Mouse (Mus musculus): ENCODE results near the gene Spata4.
"Not testable (repeated sequence)": the region's sequence is repeated elsewhere in the genome, so short reads cannot be mapped to it uniquely, and the experiment has no call there.

Spata4 gene

DNA sequence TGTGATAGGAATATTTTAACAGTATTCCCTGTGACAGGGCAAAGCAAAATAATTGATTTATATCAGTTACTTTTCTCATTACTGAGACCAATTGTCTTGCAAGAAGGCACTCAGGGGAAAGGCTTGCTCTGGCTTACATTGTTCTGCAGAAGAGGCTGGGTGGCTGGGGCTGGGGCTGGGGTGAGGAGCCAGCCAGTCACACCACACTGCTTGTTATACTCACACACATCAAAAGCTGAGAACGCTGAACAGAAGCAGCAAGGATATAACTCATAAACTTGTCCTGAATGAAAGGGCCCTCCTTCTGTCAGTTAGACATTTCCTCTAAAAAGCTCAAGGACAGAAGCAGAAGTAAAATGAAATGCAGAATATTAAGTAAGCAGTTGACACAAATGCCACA is 17.7 kb upstream of the Spata4 start:
- peaks cover 3% of the 10 kb centered on the region; the same call in 1 of the 2 replicates for H3K9me3 ChIP-seq (ENCODE audit: low read length)
- H3K4me3 ChIP-seq (replicated peaks; ENCODE audit: low read length): no peak overlapping the region
- no peaks in the 10 kb centered on the region for H3K27me3 ChIP-seq (ENCODE audit: insufficient read depth, low read length)
- no peaks in the 10 kb centered on the region for H3K4me1 ChIP-seq (replicated peaks; ENCODE audit: low read depth, low read length)
- no peaks in the 10 kb centered on the region for H3K36me3 ChIP-seq (ENCODE audit: insufficient read depth, low read length)
- TF ChIP-seq NANOG (IDR thresholded peaks at IDR 0.05; ENCODE audit: borderline replicate concordance, low read length) (no peak), CTCF (conservative IDR thresholded peaks at IDR 0.05; ENCODE audit: low read length) (no peak), POU5F1 (IDR thresholded peaks at IDR 0.05; ENCODE audit: borderline replicate concordance, low read length) (no peak)

DNA sequence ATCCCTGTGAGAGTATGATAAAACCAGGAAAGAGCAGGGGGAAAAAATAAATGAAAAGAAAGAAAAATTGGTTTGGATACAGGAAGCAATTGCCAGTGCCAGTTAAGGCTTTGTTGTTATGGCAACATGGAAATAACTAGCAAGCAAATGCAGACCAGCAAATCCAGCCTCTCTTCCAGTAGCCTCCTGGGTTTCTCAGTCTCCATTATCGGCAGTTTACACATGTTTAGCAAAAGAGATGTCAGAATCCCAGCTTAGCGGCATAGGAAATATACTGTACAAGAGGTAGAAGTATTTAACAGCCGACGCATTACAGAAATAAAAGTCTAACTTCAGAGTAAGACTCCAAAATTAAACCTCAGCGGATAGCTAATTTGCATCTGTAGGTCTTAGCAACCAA is 5.9 kb upstream of the Spata4 start:
- H3K4me1 ChIP-seq (replicated peaks; ENCODE audit: low read depth, low read length): 0 out of 2 replicates have a peak, but pooled peaks cover 2% of the 10 kb centered on the region
- no peak overlapping the region for H3K4me3 ChIP-seq (replicated peaks; ENCODE audit: low read length)
- no peaks in the 10 kb centered on the region for H3K9me3 ChIP-seq (ENCODE audit: low read length)
- H3K36me3 ChIP-seq (ENCODE audit: insufficient read depth, low read length): no peaks in the 10 kb centered on the region
- no peak for TF ChIP-seq POU5F1 (IDR thresholded peaks at IDR 0.05; ENCODE audit: borderline replicate concordance, low read length)
- no peak for TF ChIP-seq NANOG (IDR thresholded peaks at IDR 0.05; ENCODE audit: borderline replicate concordance, low read length)
- TF ChIP-seq CTCF (conservative IDR thresholded peaks at IDR 0.05; ENCODE audit: low read length): no peak
- no peaks in the 10 kb centered on the region for H3K27me3 ChIP-seq (ENCODE audit: insufficient read depth, low read length)

DNA sequence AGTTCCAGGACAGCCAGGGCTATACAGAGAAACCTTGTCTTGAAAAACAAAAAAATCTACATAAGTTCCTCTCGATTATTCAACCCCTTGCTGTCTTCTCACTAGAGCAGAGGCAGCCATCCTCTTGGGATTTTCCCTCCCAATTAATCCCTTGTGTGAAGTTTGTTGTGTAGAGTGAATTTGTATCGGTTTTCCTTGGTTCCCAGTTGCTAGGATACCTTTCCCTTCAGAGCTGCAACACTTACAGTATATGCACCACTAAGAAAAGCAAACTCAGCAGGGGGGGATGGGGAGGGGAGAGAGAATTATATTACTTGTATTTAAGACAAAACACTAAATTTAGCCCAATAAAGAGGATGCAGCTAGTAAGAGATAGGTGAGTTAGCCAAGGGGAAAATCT is 4.5 kb upstream of the Spata4 start:
- Histone ChIP-seq H3K36me3 (ENCODE audit: insufficient read depth, low read length) (no peaks in the 10 kb centered on the region), H3K9me3 (ENCODE audit: low read length) (no peaks in the 10 kb centered on the region), H3K27me3 (ENCODE audit: insufficient read depth, low read length) (no peaks in the 10 kb centered on the region), H3K4me3 (replicated peaks; ENCODE audit: low read length) (no peak overlapping the region), H3K4me1 (replicated peaks; ENCODE audit: low read depth, low read length) (peaks cover 10% of the 10 kb centered on the region)
- no peak for TF ChIP-seq NANOG (IDR thresholded peaks at IDR 0.05; ENCODE audit: borderline replicate concordance, low read length)
- no peak for TF ChIP-seq POU5F1 (IDR thresholded peaks at IDR 0.05; ENCODE audit: borderline replicate concordance, low read length)
- TF ChIP-seq CTCF (conservative IDR thresholded peaks at IDR 0.05; ENCODE audit: low read length): no peak

DNA sequence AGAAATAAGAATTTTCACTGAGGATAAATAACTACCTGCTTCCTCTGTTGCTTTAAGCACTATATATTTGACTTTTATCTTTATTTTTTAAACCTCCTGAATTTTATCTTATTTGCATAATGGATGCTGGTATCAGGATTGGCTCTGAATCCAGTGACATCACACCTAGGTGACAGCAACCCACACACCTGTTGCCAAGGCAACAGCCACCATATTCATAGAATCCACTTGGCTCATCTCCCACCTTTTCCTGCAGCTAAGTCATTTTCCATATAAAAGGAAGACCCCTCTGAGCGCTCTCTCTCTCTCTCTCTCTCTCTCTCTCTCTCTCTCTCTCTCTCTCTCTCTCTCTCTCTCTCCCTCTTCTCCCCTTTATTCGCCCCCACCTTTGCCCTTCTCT is 3.6 kb upstream of the Spata4 start:
- Histone ChIP-seq H3K4me3 (replicated peaks; ENCODE audit: low read length) (no peak overlapping the region), H3K4me1 (replicated peaks; ENCODE audit: low read depth, low read length) (peaks cover 10% of the 10 kb centered on the region), H3K9me3 (ENCODE audit: low read length) (no peaks in the 10 kb centered on the region), H3K36me3 (ENCODE audit: insufficient read depth, low read length) (no peaks in the 10 kb centered on the region), H3K27me3 (ENCODE audit: insufficient read depth, low read length) (no peaks in the 10 kb centered on the region)
- TF ChIP-seq NANOG (IDR thresholded peaks at IDR 0.05; ENCODE audit: borderline replicate concordance, low read length) (no peak), POU5F1 (IDR thresholded peaks at IDR 0.05; ENCODE audit: borderline replicate concordance, low read length) (no peak), CTCF (conservative IDR thresholded peaks at IDR 0.05; ENCODE audit: low read length) (no peak)

DNA sequence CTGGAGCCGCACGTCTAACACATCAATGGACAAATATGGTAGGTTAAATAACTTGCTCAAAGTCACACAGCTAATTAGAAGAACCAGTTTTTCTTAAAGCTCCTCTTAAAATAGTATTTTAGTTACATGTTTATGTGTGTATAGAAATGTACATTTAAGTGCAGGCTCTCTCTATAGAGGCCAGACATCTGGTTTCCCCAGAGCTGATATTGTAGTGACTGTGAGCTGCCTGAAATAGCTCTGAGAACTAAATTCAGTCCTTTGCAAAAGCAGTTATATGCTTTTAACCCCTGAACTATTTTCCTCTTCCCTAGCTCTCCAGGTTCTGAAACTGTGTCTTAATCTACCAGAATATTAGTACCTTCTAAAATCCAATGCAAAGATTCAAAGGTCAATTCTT is 3.2 kb upstream of the Spata4 start:
- Histone ChIP-seq H3K4me3 (replicated peaks; ENCODE audit: low read length) (no peak overlapping the region), H3K9me3 (ENCODE audit: low read length) (no peaks in the 10 kb centered on the region), H3K27me3 (ENCODE audit: insufficient read depth, low read length) (no peaks in the 10 kb centered on the region), H3K4me1 (replicated peaks; ENCODE audit: low read depth, low read length) (peaks cover 10% of the 10 kb centered on the region), H3K36me3 (ENCODE audit: insufficient read depth, low read length) (no peaks in the 10 kb centered on the region)
- TF ChIP-seq NANOG (IDR thresholded peaks at IDR 0.05; ENCODE audit: borderline replicate concordance, low read length): no peak

DNA sequence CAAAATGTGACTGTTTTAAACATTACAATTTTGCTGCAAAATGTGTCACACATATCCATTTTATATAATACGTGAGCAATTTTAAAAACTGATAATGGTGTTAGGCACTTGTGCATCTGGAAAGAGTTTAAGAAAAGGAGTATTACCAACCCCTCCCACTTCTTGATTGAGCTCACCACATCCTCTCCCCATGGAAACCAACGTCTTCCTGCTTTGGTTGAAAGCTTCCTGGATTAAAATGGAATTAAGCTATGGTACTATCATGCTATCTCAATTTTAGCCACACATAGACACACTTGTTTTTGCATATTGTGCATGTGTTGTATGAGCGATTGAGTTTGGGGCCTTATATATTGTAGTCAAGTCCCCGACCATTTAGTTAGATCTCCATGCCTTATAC is 2.9 kb downstream of the Spata4 start:
- H3K4me1 ChIP-seq (replicated peaks; ENCODE audit: low read depth, low read length): peaks cover 8% of the 10 kb centered on the region
- no peak for TF ChIP-seq POU5F1 (IDR thresholded peaks at IDR 0.05; ENCODE audit: borderline replicate concordance, low read length)
- TF ChIP-seq CTCF (conservative IDR thresholded peaks at IDR 0.05; ENCODE audit: low read length): no peak
- no peak for TF ChIP-seq NANOG (IDR thresholded peaks at IDR 0.05; ENCODE audit: borderline replicate concordance, low read length)
- H3K4me3 ChIP-seq (replicated peaks; ENCODE audit: low read length): no peak overlapping the region
- no peaks in the 10 kb centered on the region for H3K27me3 ChIP-seq (ENCODE audit: insufficient read depth, low read length)
- no peaks in the 10 kb centered on the region for H3K36me3 ChIP-seq (ENCODE audit: insufficient read depth, low read length)
- H3K9me3 ChIP-seq (ENCODE audit: low read length): no peaks in the 10 kb centered on the region

DNA sequence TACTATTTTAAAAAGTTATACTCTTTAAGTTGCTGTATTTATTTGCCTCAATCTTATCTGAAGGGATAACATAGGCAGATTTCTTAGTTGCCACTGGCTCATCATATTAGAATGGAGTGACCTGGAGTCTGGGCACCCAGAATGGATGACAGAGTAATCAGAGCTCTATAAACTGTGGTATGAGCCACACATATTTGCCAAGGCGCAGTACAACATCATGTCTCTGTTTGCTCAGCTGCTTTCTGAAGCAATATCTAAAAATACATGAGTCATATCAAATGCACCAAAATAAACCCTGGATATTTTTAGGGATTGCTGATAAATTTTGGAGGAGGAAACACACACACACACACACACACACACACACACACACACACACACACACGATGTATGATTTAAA is 8.8 kb downstream of the Spata4 start:
- TF ChIP-seq NANOG (IDR thresholded peaks at IDR 0.05; ENCODE audit: borderline replicate concordance, low read length) (no peak), POU5F1 (IDR thresholded peaks at IDR 0.05; ENCODE audit: borderline replicate concordance, low read length) (no peak), CTCF (conservative IDR thresholded peaks at IDR 0.05; ENCODE audit: low read length) (no peak)
- H3K27me3 ChIP-seq (ENCODE audit: insufficient read depth, low read length): no peaks in the 10 kb centered on the region
- no peaks in the 10 kb centered on the region for H3K9me3 ChIP-seq (ENCODE audit: low read length)
- no peaks in the 10 kb centered on the region for H3K4me1 ChIP-seq (replicated peaks; ENCODE audit: low read depth, low read length)
- no peak overlapping the region for H3K4me3 ChIP-seq (replicated peaks; ENCODE audit: low read length)
- no peaks in the 10 kb centered on the region for H3K36me3 ChIP-seq (ENCODE audit: insufficient read depth, low read length)

DNA sequence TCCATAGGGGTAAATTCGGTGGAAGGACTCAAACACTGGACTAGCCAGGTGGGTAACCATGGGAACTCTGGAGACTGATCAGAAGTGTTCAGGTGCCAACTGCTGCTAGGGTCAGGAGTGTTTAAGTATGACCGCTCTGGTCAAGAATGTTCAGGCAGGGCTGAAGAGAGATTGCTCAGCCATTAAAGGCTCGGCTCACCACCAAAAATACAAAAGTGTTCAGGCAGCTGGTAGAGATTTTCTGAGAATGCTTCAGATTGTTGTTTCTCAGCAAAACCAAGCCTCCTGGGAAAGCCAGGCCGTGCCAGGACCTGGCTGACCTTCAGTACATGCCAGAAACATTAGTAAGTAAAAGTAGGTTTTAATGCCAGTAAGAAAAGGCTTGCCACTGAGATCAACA is 9.7 kb downstream of the Spata4 start:
- no peaks in the 10 kb centered on the region for H3K4me1 ChIP-seq (replicated peaks; ENCODE audit: low read depth, low read length)
- no peaks in the 10 kb centered on the region for H3K27me3 ChIP-seq (ENCODE audit: insufficient read depth, low read length)
- TF ChIP-seq POU5F1 (IDR thresholded peaks at IDR 0.05; ENCODE audit: borderline replicate concordance, low read length): no peak
- no peak for TF ChIP-seq CTCF (conservative IDR thresholded peaks at IDR 0.05; ENCODE audit: low read length)
- TF ChIP-seq NANOG (IDR thresholded peaks at IDR 0.05; ENCODE audit: borderline replicate concordance, low read length): no peak
- no peaks in the 10 kb centered on the region for H3K9me3 ChIP-seq (ENCODE audit: low read length)
- H3K36me3 ChIP-seq (ENCODE audit: insufficient read depth, low read length): no peaks in the 10 kb centered on the region
- no peak overlapping the region for H3K4me3 ChIP-seq (replicated peaks; ENCODE audit: low read length)

DNA sequence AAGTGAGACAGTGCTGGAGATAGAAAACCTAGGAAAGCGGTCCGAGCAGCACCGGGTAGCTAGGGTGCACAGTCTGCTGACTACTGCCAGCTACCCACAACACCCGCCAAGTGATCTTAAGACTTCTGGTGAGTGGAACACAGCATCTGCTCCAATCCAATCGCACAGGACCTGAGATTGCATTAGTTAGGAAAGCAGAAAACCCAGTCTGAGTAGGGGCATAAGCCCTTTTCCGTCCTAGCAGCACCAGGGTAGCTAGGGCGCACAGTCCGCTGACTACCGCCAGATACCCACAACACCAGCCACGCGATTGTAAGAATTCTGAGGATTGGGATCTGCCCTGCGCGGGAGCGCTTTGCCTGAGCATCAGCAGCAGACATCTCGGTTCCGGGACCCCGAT is 16.1 kb downstream of the Spata4 start:
- H3K9me3 ChIP-seq (ENCODE audit: low read length); H3K36me3 ChIP-seq (ENCODE audit: insufficient read depth, low read length); H3K4me1 ChIP-seq (replicated peaks; ENCODE audit: low read depth, low read length); H3K27me3 ChIP-seq (ENCODE audit: insufficient read depth, low read length): not testable (repeated sequence)
- H3K4me3 ChIP-seq (replicated peaks; ENCODE audit: low read length): peak overlapping the region; percentile 71

All from E14TG2a.4 (cell line).